Mouse (Mus musculus) hindbrain, postnatal 0 days (tissue): ENCODE results near the gene Clec12b. TPM values are rescaled to one million over a fixed set of nuclear protein-coding genes. Genes with fewer than 3 reads are reported as not detected.
"Not testable (repeated sequence)": the region's sequence is repeated elsewhere in the genome, so short reads cannot be mapped to it uniquely, and the experiment has no call there.

Source experiments
- ATAC-seq: fragments of 200-750 bp; cut with Nextera tagmentation; 2 replicates; pipeline ENCODE4 v1.8.0; 2017; ENCODE audit warnings: mild to moderate bottlenecking, moderate TSS enrichment, moderate library complexity
- DNase-seq: peaks from one replicate; pipeline ENCODE4 v3.0.0-alpha.2; 2015; ENCODE audit warnings: low spot score
- H3K27ac ChIP-seq: fragments of 300-500 bp; sonication (generic); 2 replicates; pipeline ENCODE4 v1.5.1; 2014; ENCODE audit warnings: mild to moderate bottlenecking
- H3K27me3 ChIP-seq: fragments of 300-500 bp; sonication (generic); 2 replicates; pipeline ENCODE4 v1.6.1; 2014; ENCODE audit warnings: low read length, mixed read lengths; ENCODE audit not compliant: insufficient read depth
- H3K36me3 ChIP-seq: fragments of 300-500 bp; sonication (generic); 2 replicates; pipeline ENCODE4 v1.6.1; 2014; ENCODE audit warnings: low read length, mixed read lengths; ENCODE audit not compliant: insufficient read depth
- H3K4me1 ChIP-seq: fragments of 300-500 bp; sonication (generic); 2 replicates; pipeline ENCODE4 v1.6.1; 2014; ENCODE audit warnings: antibody characterized with exemption, low read length, mixed read lengths; ENCODE audit not compliant: insufficient read depth
- H3K4me2 ChIP-seq: fragments of 300-500 bp; sonication (generic); 2 replicates; pipeline ENCODE4 v1.6.1; 2014; ENCODE audit warnings: low read depth, mild to moderate bottlenecking, low read length, moderate library complexity, mixed read lengths
- H3K4me3 ChIP-seq: fragments of 300-500 bp; sonication (generic); 2 replicates; pipeline ENCODE4 v1.5.1; 2014; ENCODE audit warnings: low read length
- H3K9ac ChIP-seq: fragments of 300-500 bp; sonication (generic); replicated peaks from 2 replicates; pipeline ENCODE4 v1.6.1; 2014; ENCODE audit warnings: mild to moderate bottlenecking, low read length, moderate library complexity, mixed read lengths
- H3K9me3 ChIP-seq: fragments of 300-500 bp; sonication (generic); 2 replicates; pipeline ENCODE4 v1.6.1; 2016; ENCODE audit warnings: low read length, mixed read lengths
- CTCF ChIP-seq: IDR thresholded peaks from 2 replicates; pipeline ENCODE4 v1.5.1; 2016; ENCODE audit warnings: antibody characterized with exemption, control low read depth, low read depth
- WGBS: fragments of 180-500 bp; shearing (Covaris S2); extraction: QIAGEN DNeasy Blood & Tissue Kit; methylation state at CpG from one replicate; pipeline ENCODE4 v1.1.7; 2014; 5-methylcytosine and 5-hydroxymethylcytosine counted together
- polyA plus RNA-seq: library from polyadenylated mRNA; unstranded; fragments of >200 nt; fragmentation: Nextera tagmentation; extraction: Ambion mirVana; gene quantifications from 2 replicates; pipeline ENCODE4 v1.2.1, GENCODE M21; 2015
- total RNA-seq: library from RNA; depleted of rRNA; stranded (reverse); fragments of >200 nt; gene quantifications from 2 replicates; pipeline ENCODE4 v1.2.3, GENCODE M21; 2014

The Clec12b gene
- total and polyA plus RNA-seq, 2 experiments from 2014 or later: 0.42 to 0.49 TPM

- Histone ChIP-seq H3K36me3 (no peaks in the 10 kb centered on the region), H3K27me3 (no peaks in the 10 kb centered on the region), H3K4me1 (no peaks in the 10 kb centered on the region), H3K27ac (no peak overlapping the region), H3K4me2 (no peak overlapping the region), H3K9ac (no peak overlapping the region), H3K9me3 (no peaks in the 10 kb centered on the region), H3K4me3 (no peak overlapping the region)
- DNase-seq: no peak
- WGBS: 97% methylated on average over 3 of the region's 3 CpGs
- TF ChIP-seq CTCF: no peak
- ATAC-seq: no peak
These were observed 34.6 kb downstream of the Clec12b start for GRCm38 (mm10) chr6:129351091-129351490.

- TF ChIP-seq CTCF: no peak
- Histone ChIP-seq H3K9ac (no peak overlapping the region), H3K27me3 (no peaks in the 10 kb centered on the region), H3K9me3 (no peaks in the 10 kb centered on the region), H3K4me3 (no peak overlapping the region), H3K4me1 (no peaks in the 10 kb centered on the region), H3K36me3 (no peaks in the 10 kb centered on the region), H3K27ac (no peak overlapping the region), H3K4me2 (no peak overlapping the region)
- ATAC-seq (no peak), DNase-seq (no peak)
- 53% methylated on average over 4 of the region's 4 CpGs for WGBS
These were observed 35.9 kb downstream of the Clec12b start for GRCm38 (mm10) chr6:129349524-129350352.

- H3K9ac ChIP-seq: no peak overlapping the region
- ATAC-seq (no peak), DNase-seq (no peak)
- H3K4me3 ChIP-seq: no peak overlapping the region
- H3K36me3 ChIP-seq: no peaks in the 10 kb centered on the region
- 81% methylated on average over 3 of the region's 3 CpGs for WGBS
- H3K4me2 ChIP-seq: no peak overlapping the region
- no peak overlapping the region for H3K27ac ChIP-seq
- no peaks in the 10 kb centered on the region for H3K9me3 ChIP-seq
- no peak for TF ChIP-seq CTCF
- no peaks in the 10 kb centered on the region for H3K27me3 ChIP-seq
- H3K4me1 ChIP-seq: no peaks in the 10 kb centered on the region
These were observed 41.3 kb downstream of the Clec12b start for GRCm38 (mm10) chr6:129344408-129344807.

GRCm38 (mm10) chr6:129342391-129342790 lies 43.3 kb downstream of the Clec12b start, which contains the start of gene Clec12a:
Clec12a (plus strand) TSS chr6:129342691.
- not testable (repeated sequence) for H3K4me2 ChIP-seq, H3K36me3 ChIP-seq, ATAC-seq, H3K4me3 ChIP-seq, H3K27me3 ChIP-seq, H3K27ac ChIP-seq, H3K9me3 ChIP-seq, H3K4me1 ChIP-seq, H3K9ac ChIP-seq, DNase-seq
- WGBS: 81% methylated on average over 4 of the region's 4 CpGs

GRCm38 (mm10) chr6:129337751-129338150 lies 47.9 kb downstream of the Clec12b start:
- Histone ChIP-seq H3K9ac (no peak overlapping the region), H3K36me3 (no peaks in the 10 kb centered on the region)
- TF ChIP-seq CTCF: no peak

GRCm38 (mm10) chr6:129333674-129334078 lies 52.0 kb downstream of the Clec12b start:
- Histone ChIP-seq H3K4me3 (peak overlapping the region; percentile 22), H3K27ac (no peak overlapping the region), H3K4me2 (peak overlapping the region; percentile 49), H3K27me3 (no peaks in the 10 kb centered on the region), H3K36me3 (no peaks in the 10 kb centered on the region), H3K9me3 (no peaks in the 10 kb centered on the region), H3K9ac (no peak overlapping the region), H3K4me1 (no peaks in the 10 kb centered on the region)
- peak; percentile 96 for ATAC-seq
- 11% methylated on average over 11 of the region's 11 CpGs for WGBS
- TF ChIP-seq CTCF: peak; percentile 85
- DNase-seq: peak; percentile 86

More at GRCm38 (mm10) chr6:129337751-129338150, 47.9 kb downstream of the Clec12b start:
- no peaks in the 10 kb centered on the region for H3K27me3 ChIP-seq
- H3K9me3 ChIP-seq: no peaks in the 10 kb centered on the region
- WGBS: 63% methylated on average over 1 of the region's 1 CpGs
- H3K27ac ChIP-seq: no peak overlapping the region
- no peak overlapping the region for H3K4me2 ChIP-seq
- H3K4me1 ChIP-seq: no peaks in the 10 kb centered on the region
- DNase-seq (no peak), ATAC-seq (no peak)
- H3K4me3 ChIP-seq: no peak overlapping the region

GRCm38 (mm10) chr6:129331610-129332009 lies 54.1 kb downstream of the Clec12b start, which contains the start of gene 4922502D21Rik:
4922502D21Rik (minus strand) TSS chr6:129331796.
- Histone ChIP-seq H3K27me3 (no peaks in the 10 kb centered on the region), H3K36me3 (no peaks in the 10 kb centered on the region), H3K4me3 (no peak within 1 kb of the TSS), H3K4me1 (no peaks in the 10 kb centered on the region), H3K27ac (no peak within 1 kb of the TSS), H3K9ac (no peak within 1 kb of the TSS), H3K4me2 (no peak within 1 kb of the TSS), H3K9me3 (no peaks in the 10 kb centered on the region)
- 50% methylated on average over 11 of the region's 11 CpGs for WGBS
- no peak for DNase-seq
- ATAC-seq: no peak
- no peak for TF ChIP-seq CTCF
